Mouse (Mus musculus) CD8-positive naive resting alpha-beta T cell, adult 2 months (primary cell): ENCODE data around the gene Abcd3.

Experiments
- DNase-seq, 2 experiments: peaks; one replicate each; pipeline ENCODE4 v3.0.0; 2022; ENCODE audit warnings: low read depth in 2 of 2, low spot score in 2 of 2

The Abcd3 gene

GRCm38 (mm10) chr3:121739489-121740213 lies 75.5 kb downstream of the Abcd3 start:
- DNase-seq = no peak

DNA sequence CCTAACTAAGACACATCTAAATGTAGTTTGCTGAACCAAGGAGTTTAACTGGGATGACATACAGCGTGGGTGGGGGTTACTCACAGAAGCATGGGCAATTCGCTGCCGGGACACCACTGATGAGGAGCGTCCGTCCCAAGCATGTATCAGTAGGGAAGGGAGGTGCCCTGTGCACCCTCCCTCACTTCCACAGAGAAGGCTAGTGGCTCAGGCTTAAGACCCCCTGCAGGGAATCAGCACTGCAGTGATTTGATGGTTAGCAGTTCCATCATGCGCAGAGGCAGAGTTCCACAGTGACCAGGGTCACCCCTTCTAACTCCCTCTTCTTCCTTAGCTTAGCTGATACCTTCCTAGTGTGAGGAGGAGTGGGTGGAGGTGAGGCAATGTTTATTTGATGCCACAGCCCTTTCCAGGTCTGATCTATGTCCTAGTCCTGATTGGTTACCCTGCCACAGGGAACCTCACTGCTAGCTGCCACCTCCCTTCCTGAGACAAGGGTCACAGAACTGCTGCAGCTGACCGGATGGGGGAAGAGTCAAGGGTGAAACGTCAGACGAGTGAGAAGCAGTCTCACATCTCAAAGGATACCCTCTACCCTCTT lies 76.3 kb downstream of the Abcd3 start:
- no peak for DNase-seq

DNA sequence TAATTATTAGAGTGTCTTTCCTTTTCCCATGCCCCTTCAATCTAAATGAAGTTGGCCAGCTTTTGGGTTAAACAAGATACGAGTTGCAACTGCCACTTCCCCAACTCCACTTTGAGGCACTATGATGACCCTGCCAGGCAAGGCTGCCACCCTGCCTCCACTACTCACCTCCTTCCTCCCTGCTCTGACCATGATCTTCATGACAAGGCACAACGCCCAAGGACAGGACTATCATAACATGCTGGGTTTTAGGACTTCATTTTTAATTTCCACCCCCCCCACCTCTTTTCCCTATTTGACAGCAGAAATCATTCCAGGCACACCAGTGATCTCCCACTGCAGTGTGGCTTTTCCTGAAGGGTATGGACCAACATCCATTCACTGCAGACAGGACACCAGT lies 77.2 kb downstream of the Abcd3 start:
- no peak for DNase-seq

GRCm38 (mm10) chr3:121737453-121737852 lies 77.6 kb downstream of the Abcd3 start:
- DNase-seq = no peak

DNA sequence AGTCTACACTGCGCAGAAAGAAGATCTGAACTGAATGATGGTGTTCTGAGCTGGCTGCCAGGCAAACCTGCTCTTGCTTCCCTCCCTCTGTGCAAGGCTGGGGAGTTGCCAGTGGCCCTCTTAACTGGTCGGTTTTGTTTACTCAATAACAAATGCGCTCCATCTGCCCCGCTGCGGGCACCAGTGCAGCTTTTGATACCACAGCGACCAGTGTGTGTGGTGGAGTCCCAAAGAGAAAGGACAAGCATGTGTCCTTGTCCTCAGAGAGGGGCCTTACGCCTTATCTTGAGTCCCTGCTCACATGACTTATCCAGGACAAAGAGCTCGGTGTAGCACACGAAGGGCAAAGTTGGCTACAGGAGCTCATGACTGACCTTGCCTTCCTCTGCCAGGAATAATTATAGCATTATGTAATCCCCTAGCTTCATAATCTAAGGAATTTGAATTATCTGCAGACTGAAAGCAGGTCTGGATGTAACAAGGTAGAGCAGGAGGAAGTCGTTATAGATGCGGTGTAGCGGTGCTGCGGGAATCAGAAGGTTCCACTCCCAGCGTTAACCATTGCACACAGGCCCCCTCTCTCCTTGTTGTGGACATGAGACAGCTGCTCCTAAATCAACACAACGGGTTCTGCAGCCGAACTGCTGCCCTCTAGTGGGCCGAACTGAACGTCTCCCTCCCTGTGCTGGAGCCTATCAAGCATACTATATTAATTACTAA lies 78.9 kb downstream of the Abcd3 start:
- DNase-seq = peak; percentile 37 to 48

DNA sequence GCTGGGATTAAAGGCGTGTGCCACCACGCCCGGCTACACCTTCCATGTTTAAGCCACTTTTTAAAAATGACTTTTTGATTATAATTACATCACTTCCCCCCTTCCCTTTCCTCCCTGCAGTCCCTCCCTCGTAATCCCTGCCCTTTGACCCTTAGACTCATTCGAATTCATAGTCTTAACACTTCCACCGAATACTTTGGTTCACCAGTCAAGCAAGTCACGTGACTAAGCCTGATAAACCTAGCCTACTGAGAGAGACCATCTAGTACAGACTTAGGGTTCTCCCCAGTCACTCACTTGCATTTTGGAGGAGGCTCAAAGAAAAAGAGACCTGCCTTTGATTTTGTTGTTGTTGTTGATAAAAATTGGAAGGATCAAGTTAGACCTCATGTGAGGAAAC lies 79.6 kb downstream of the Abcd3 start:
- no peak for DNase-seq

DNA sequence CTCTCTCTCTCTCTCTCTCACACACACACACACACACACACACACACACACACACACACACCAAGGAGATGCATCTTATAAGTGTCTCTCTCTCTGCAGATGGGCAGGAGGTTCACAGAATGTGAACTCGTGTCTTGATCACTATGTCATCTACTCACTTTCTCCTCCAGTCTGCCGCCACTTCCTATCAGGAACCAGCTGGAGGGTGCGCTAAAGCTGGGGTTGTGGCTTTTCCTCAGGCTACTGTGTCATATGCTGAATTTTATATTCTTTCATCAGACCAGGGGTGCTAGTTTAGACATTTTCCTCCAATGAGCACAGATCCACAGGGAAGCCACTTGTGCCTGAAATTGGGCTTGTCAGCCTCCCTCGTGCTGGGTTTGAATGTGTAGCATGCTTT lies 85.4 kb downstream of the Abcd3 start:
- DNase-seq = no peak

GRCm38 (mm10) chr3:121725651-121726050 lies 89.5 kb downstream of the Abcd3 start:
- DNase-seq = no peak

GRCm38 (mm10) chr3:121724553-121724952 lies 90.5 kb downstream of the Abcd3 start:
- no peak for DNase-seq

- no peak for DNase-seq
Measured at GRCm38 (mm10) chr3:121723968-121724524, 91.1 kb downstream of the Abcd3 start.

DNA sequence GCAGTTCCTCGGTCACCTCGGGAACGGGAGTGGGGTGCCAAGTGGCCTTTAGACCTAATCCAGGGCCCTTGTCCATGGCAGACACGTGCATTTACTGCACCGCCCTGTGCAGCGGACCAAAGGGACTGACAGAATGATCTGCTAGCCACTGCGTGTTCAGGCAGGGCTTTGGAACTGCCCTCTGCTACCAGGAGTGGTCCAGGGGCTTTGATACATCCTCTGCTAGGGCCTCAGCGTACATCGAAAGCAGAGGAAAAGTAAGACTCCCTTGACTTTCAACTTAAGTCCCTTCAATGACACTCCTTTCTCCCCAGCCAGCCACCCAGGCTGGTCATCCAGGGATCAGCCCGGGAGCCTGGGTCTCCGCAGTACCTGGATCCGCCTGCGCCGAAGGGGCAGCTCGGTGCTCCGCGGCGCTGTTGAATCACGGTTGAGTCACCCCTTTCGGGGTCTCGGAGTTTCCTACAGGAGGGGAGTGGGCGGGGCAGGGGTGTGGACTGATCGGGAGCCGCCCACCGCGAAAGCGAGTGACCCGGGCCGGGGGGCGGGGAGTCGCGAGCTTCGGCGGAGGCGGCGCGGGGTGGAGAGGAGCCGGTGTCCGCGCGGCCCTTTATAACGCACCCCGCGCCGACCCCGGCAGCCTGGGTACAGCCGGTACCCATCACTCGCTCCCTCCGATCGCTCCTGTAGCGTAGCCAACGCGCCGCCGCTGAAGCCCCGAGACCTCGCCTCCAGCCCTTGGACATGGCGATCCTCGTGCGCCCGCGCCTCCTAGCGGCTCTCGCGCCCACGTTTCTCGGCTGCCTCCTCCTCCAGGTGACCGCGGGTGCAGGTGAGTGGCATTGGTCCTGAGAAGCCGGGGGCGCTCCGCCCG lies 91.9 kb downstream of the Abcd3 start, which contains the start of gene F3:
TSS of gene F3 (plus strand) at position 567 of the 874 bp plus-strand sequence.
- DNase-seq = peak; percentile 20 to 27

- DNase-seq = no peak
Measured at GRCm38 (mm10) chr3:121721691-121722070, 93.4 kb downstream of the Abcd3 start.

DNA sequence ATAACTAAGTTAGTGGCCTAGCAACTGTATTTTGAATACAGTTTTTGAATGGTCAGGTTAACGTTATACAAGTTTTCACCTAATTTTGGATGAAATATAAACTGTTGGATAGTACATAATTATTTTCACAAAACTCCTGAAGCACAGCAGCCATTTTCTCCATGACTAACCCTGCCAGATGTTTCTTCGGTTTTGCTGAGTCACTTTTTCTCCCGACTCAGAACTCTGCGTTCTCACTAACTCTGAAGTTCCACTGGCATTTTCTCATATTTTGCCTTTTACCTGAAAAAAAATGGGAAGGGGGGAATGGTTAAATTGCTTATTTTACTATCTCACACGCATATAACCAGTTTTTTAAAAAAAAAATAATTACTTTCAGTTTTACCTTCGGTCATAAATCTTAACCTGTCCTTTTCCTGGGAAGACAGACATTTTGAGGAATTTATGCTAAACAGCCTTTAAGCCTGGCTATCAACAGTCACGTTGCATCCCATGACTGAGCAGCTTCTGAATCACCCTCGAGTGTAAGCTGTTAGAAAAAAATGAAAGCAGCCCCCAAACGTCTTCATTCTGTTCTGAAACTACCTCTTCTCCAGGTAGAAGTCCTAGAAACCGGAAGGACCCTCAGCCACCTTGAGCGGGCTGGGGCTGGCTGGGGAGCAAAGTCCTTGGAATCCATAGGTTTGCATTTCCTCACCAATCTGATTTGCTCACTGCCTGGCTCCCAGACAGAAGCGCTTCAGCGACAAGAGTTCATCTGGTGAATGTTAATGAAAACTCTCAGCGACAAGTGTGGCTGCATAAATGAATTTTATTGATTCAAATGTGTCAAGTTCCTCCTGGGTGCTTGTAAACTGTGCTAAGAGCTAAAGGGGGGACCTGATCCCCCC lies 94.1 kb downstream of the Abcd3 start:
- no peak for DNase-seq

- no peak for DNase-seq
Measured at GRCm38 (mm10) chr3:121719701-121720100, 95.4 kb downstream of the Abcd3 start.

- DNase-seq = no peak
Measured at GRCm38 (mm10) chr3:121718679-121719078, 96.4 kb downstream of the Abcd3 start.

DNA sequence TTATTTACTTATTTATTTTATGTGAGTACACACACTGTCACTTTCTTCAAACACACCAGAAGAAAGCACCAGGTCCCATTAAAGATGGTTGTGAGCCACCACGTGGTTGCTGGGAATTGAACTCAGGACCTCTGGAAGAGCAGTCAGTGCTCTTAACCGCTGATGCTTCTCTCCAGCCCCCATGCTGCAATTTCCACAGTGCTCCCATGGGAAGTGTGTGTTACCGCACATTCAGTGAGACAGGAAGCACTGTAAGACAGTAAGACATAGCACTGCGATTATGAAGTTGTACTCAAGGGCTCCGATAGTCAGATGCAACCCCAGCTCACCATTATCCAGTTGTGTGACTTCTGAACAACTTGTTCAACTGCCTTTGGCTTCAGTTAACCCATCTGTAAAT lies 98.6 kb downstream of the Abcd3 start:
- DNase-seq = no peak

GRCm38 (mm10) chr3:121715741-121716459 lies 99.2 kb downstream of the Abcd3 start:
- no peak for DNase-seq

- no peak for DNase-seq
Measured at GRCm38 (mm10) chr3:121715336-121715735, 99.8 kb downstream of the Abcd3 start.

GRCm38 (mm10) chr3:121714461-121714860 lies 100.6 kb downstream of the Abcd3 start:
- DNase-seq = no peak
